Mouse (Mus musculus) hindbrain, embryonic 13.5 days (tissue): ENCODE measurements around the gene Rrp8. TPM values are rescaled to one million over a fixed set of nuclear protein-coding genes. Genes with fewer than 3 reads are reported as not detected.
A peak's percentile ranks its signal among the peaks of the same experiment; 100 is the strongest.
"Not testable (repeated sequence)": the region's sequence is repeated elsewhere in the genome, so short reads cannot be mapped to it uniquely, and the experiment has no call there.

Experiments
- ATAC-seq: fragments of 200-750 bp; cut with Nextera tagmentation; 2 replicates; pipeline ENCODE4 v1.8.0; 2017; ENCODE audit warnings: moderate TSS enrichment; ENCODE audit not compliant: low FRiP score
- H3K27ac ChIP-seq: fragments of 300-500 bp; sonication (generic); 2 replicates; pipeline ENCODE4 v1.5.1; 2015; ENCODE audit warnings: inconsistent platforms, mild to moderate bottlenecking, moderate library complexity
- H3K27me3 ChIP-seq: fragments of 300-500 bp; sonication (generic); 2 replicates; pipeline ENCODE4 v1.6.1; 2015; ENCODE audit warnings: mild to moderate bottlenecking, inconsistent platforms
- H3K36me3 ChIP-seq: fragments of 300-500 bp; sonication (generic); 2 replicates; pipeline ENCODE4 v1.6.1; 2015; ENCODE audit warnings: mild to moderate bottlenecking, inconsistent platforms
- H3K4me1 ChIP-seq: fragments of 300-500 bp; sonication (generic); replicated peaks from 2 replicates; pipeline ENCODE4 v1.6.1; 2015; ENCODE audit warnings: inconsistent platforms
- H3K4me2 ChIP-seq: fragments of 300-500 bp; sonication (generic); 2 replicates; pipeline ENCODE4 v1.6.1; 2015; ENCODE audit warnings: inconsistent platforms, mild to moderate bottlenecking, moderate library complexity
- H3K4me3 ChIP-seq: fragments of 300-500 bp; sonication (generic); 2 replicates; pipeline ENCODE4 v1.5.1; 2015; ENCODE audit warnings: mild to moderate bottlenecking, inconsistent platforms
- H3K9ac ChIP-seq: fragments of 300-500 bp; sonication (generic); 2 replicates; pipeline ENCODE4 v1.6.1; 2015; ENCODE audit warnings: mild to moderate bottlenecking, inconsistent platforms
- H3K9me3 ChIP-seq: fragments of 300-500 bp; sonication (generic); 2 replicates; pipeline ENCODE4 v1.6.1; 2016; ENCODE audit warnings: inconsistent platforms
- WGBS: fragments of 180-500 bp; shearing (Covaris S2); methylation state at CpG from one replicate; pipeline ENCODE4 v1.1.7; 2015; 5-methylcytosine and 5-hydroxymethylcytosine counted together
- polyA plus RNA-seq: library from polyadenylated mRNA; unstranded; fragments of >200 nt; fragmentation: Nextera tagmentation; extraction: Ambion mirVana; gene quantifications from 2 replicates; pipeline ENCODE4 v1.2.1, GENCODE M21; 2015

Gene Rrp8
- polyA plus RNA-seq, 1 experiment from 2014 or later = 25.8 TPM

GRCm38 (mm10) chr7:105742539-105743215 is 5.5 kb upstream of the Rrp8 start:
- not testable (repeated sequence) for H3K27me3 ChIP-seq, H3K9me3 ChIP-seq, H3K9ac ChIP-seq, ATAC-seq, H3K27ac ChIP-seq
- Histone ChIP-seq H3K36me3 (peaks cover 52% of the 10 kb centered on the region), H3K4me1 (peaks cover 29% of the 10 kb centered on the region), H3K4me2 (peak overlapping the region; percentile 92), H3K4me3 (peak overlapping the region; percentile 96)
- 81% methylated on average over 7 of the region's 7 CpGs for WGBS

- peaks cover 45% of the 10 kb centered on the region for H3K36me3 ChIP-seq
- no peak overlapping the region for H3K4me3 ChIP-seq
- 96% methylated on average over 9 of the region's 9 CpGs for WGBS
- H3K4me1 ChIP-seq = peaks cover 35% of the 10 kb centered on the region
- no peak overlapping the region for H3K4me2 ChIP-seq
- no peak overlapping the region for H3K27ac ChIP-seq
- no peaks in the 10 kb centered on the region for H3K27me3 ChIP-seq
- no peak for ATAC-seq
- no peaks in the 10 kb centered on the region for H3K9me3 ChIP-seq
- no peak overlapping the region for H3K9ac ChIP-seq
Measured at GRCm38 (mm10) chr7:105741978-105742377, 4.8 kb upstream of the Rrp8 start.

GRCm38 (mm10) chr7:105740851-105741250 is 3.7 kb upstream of the Rrp8 start:
- no peak overlapping the region for H3K4me3 ChIP-seq
- H3K9me3 ChIP-seq = no peaks in the 10 kb centered on the region
- H3K36me3 ChIP-seq = peaks cover 35% of the 10 kb centered on the region
- H3K27ac ChIP-seq = no peak overlapping the region
- H3K4me1 ChIP-seq = peaks cover 38% of the 10 kb centered on the region
- H3K9ac ChIP-seq = no peak overlapping the region
- ATAC-seq = no peak
- H3K4me2 ChIP-seq = no peak overlapping the region
- 91% methylated on average over 6 of the region's 6 CpGs for WGBS
- H3K27me3 ChIP-seq = no peaks in the 10 kb centered on the region

GRCm38 (mm10) chr7:105740089-105740795 is 3.1 kb upstream of the Rrp8 start:
- Histone ChIP-seq H3K27ac (no peak overlapping the region), H3K9me3 (no peaks in the 10 kb centered on the region), H3K4me3 (no peak overlapping the region), H3K4me2 (no peak overlapping the region), H3K4me1 (peaks cover 44% of the 10 kb centered on the region), H3K9ac (no peak overlapping the region), H3K27me3 (no peaks in the 10 kb centered on the region), H3K36me3 (peaks cover 35% of the 10 kb centered on the region)
- WGBS = 82% methylated on average over 13 of the region's 13 CpGs
- ATAC-seq = no peak

- no peak for ATAC-seq
Measured at GRCm38 (mm10) chr7:105738948-105739347, 1.8 kb upstream of the Rrp8 start.

GRCm38 (mm10) chr7:105738286-105738685 is 1.1 kb upstream of the Rrp8 start:
- no peak for ATAC-seq
- Histone ChIP-seq H3K9ac (0 out of 2 replicates have a peak overlapping the region, but pooled peaks have one; percentile 13), H3K36me3 (peaks cover 49% of the 10 kb centered on the region), H3K4me3 (0 out of 2 replicates have a peak overlapping the region, but pooled peaks have one; percentile 4), H3K27me3 (no peaks in the 10 kb centered on the region), H3K9me3 (no peaks in the 10 kb centered on the region), H3K27ac (no peak overlapping the region), H3K4me2 (peak overlapping the region; percentile 90), H3K4me1 (peaks cover 41% of the 10 kb centered on the region)
- WGBS = 89% methylated on average over 2 of the region's 2 CpGs

More at GRCm38 (mm10) chr7:105738948-105739347, 1.8 kb upstream of the Rrp8 start:
- WGBS = 38% methylated on average over 3 of the region's 3 CpGs
- Histone ChIP-seq H3K9ac (peak overlapping the region; percentile 13; the same call in 1 of the 2 replicates), H3K4me1 (peaks cover 45% of the 10 kb centered on the region), H3K4me2 (peak overlapping the region; percentile 90), H3K4me3 (no peak overlapping the region), H3K36me3 (peaks cover 42% of the 10 kb centered on the region), H3K9me3 (no peaks in the 10 kb centered on the region), H3K27me3 (no peaks in the 10 kb centered on the region), H3K27ac (peak overlapping the region; percentile 44; the same call in 1 of the 2 replicates)

GRCm38 (mm10) chr7:105737648-105738047 is 463 bp upstream of the Rrp8 start:
- no peak for ATAC-seq
- peak overlapping the region; percentile 80 for H3K4me3 ChIP-seq
- peaks cover 35% of the 10 kb centered on the region for H3K4me1 ChIP-seq
- no peaks in the 10 kb centered on the region for H3K27me3 ChIP-seq
- H3K27ac ChIP-seq = no peak overlapping the region
- H3K9ac ChIP-seq = peak overlapping the region; percentile 91
- H3K4me2 ChIP-seq = peak overlapping the region; percentile 90
- WGBS = 36% methylated on average over 3 of the region's 3 CpGs
- H3K36me3 ChIP-seq = peaks cover 50% of the 10 kb centered on the region
- H3K9me3 ChIP-seq = no peaks in the 10 kb centered on the region

- H3K9me3 ChIP-seq = no peaks in the 10 kb centered on the region
- peak within 1 kb of the TSS; percentile 90 for H3K4me2 ChIP-seq
- under 1% methylated on average over 56 of the region's 62 CpGs for WGBS
- peak; percentile 96 for ATAC-seq
- peaks cover 50% of the 10 kb centered on the region for H3K36me3 ChIP-seq
- H3K27ac ChIP-seq = peak within 1 kb of the TSS; percentile 81
- peak within 1 kb of the TSS; percentile 91 for H3K9ac ChIP-seq
- no peaks in the 10 kb centered on the region for H3K27me3 ChIP-seq
- H3K4me3 ChIP-seq = peak within 1 kb of the TSS; percentile 80
- peaks cover 35% of the 10 kb centered on the region for H3K4me1 ChIP-seq
Measured at GRCm38 (mm10) chr7:105736264-105736901, 802 bp downstream of the Rrp8 start, which contains the start of gene Ilk. Gene Ilk (plus strand): TSS chr7:105736592.

- Histone ChIP-seq H3K4me3 (peak overlapping the region; percentile 80), H3K4me2 (peak overlapping the region; percentile 90), H3K4me1 (peaks cover 35% of the 10 kb centered on the region), H3K36me3 (peaks cover 50% of the 10 kb centered on the region), H3K9ac (peak overlapping the region; percentile 91)
- WGBS = 66% methylated on average over 4 of the region's 4 CpGs
- H3K27ac ChIP-seq, H3K9me3 ChIP-seq, H3K27me3 ChIP-seq, ATAC-seq: not testable (repeated sequence)
Measured at GRCm38 (mm10) chr7:105735464-105735863, 1.7 kb downstream of the Rrp8 start.

GRCm38 (mm10) chr7:105734826-105735225 is 2.4 kb downstream of the Rrp8 start:
- H3K4me2 ChIP-seq = no peak overlapping the region

GRCm38 (mm10) chr7:105733836-105734235 is 3.3 kb downstream of the Rrp8 start:
- Histone ChIP-seq H3K9me3 (no peaks in the 10 kb centered on the region), H3K9ac (no peak overlapping the region), H3K36me3 (peaks cover 54% of the 10 kb centered on the region), H3K27me3 (no peaks in the 10 kb centered on the region), H3K4me1 (peaks cover 30% of the 10 kb centered on the region), H3K4me2 (no peak overlapping the region), H3K27ac (no peak overlapping the region), H3K4me3 (no peak overlapping the region)
- ATAC-seq = no peak
- 97% methylated on average over 11 of the region's 11 CpGs for WGBS

More at GRCm38 (mm10) chr7:105734826-105735225, 2.4 kb downstream of the Rrp8 start:
- Histone ChIP-seq H3K4me1 (peaks cover 33% of the 10 kb centered on the region), H3K36me3 (peaks cover 50% of the 10 kb centered on the region), H3K27ac (no peak overlapping the region), H3K4me3 (no peak overlapping the region; the same call in 1 of the 2 replicates), H3K27me3 (no peaks in the 10 kb centered on the region), H3K9me3 (no peaks in the 10 kb centered on the region), H3K9ac (0 out of 2 replicates have a peak overlapping the region, but pooled peaks have one; percentile 91)
- WGBS = 90% methylated on average over 8 of the region's 8 CpGs
- ATAC-seq = no peak
